Mouse (Mus musculus) myocyte (in vitro differentiated cells): Measurements from ENCODE around the gene Dact3.

Experiments
- E2F4 ChIP-seq: IDR thresholded peaks from one replicate; pipeline ENCODE4 v1.6.1; 2011; ENCODE audit warnings: mild to moderate bottlenecking, control low read depth, moderate library complexity; ENCODE audit not compliant: insufficient read depth
- MAX ChIP-seq: IDR thresholded peaks from one replicate; pipeline ENCODE4 v1.6.1; 2011; ENCODE audit warnings: low read depth, mild to moderate bottlenecking, control low read depth
- MYOD1 ChIP-seq, 3 experiments: IDR thresholded peaks; one replicate each; pipeline ENCODE4 v1.6.1; 2011; ENCODE audit warnings: control low read depth in 2 of 3, low read depth in 2 of 3, mild to moderate bottlenecking in 2 of 3, moderate library complexity in 1 of 3; ENCODE audit not compliant: insufficient read length in 2 of 3, control insufficient read depth in 1 of 3
- MYOG ChIP-seq, 3 experiments: IDR thresholded peaks; one replicate each; pipeline ENCODE4 v1.6.1; 2011; ENCODE audit warnings: control low read depth in 2 of 3, low read depth in 2 of 3, mild to moderate bottlenecking in 2 of 3; ENCODE audit not compliant: insufficient read length in 2 of 3, control insufficient read depth in 1 of 3, insufficient read depth in 1 of 3
- POLR2A ChIP-seq: IDR thresholded peaks from one replicate; pipeline ENCODE4 v1.6.1; 2011; ENCODE audit warnings: low read depth, mild to moderate bottlenecking, control low read depth, moderate library complexity; ENCODE audit not compliant: insufficient read length
- POLR2AphosphoS2 ChIP-seq: IDR thresholded peaks from one replicate; pipeline ENCODE4 v1.6.1; 2011; ENCODE audit warnings: low read depth, control low read depth; ENCODE audit not compliant: insufficient read length
- REST ChIP-seq: IDR thresholded peaks from one replicate; pipeline ENCODE4 v1.6.1; 2011; ENCODE audit warnings: mild to moderate bottlenecking, control low read depth, moderate library complexity; ENCODE audit not compliant: insufficient read depth, insufficient read length
- TCF12 ChIP-seq: IDR thresholded peaks from one replicate; pipeline ENCODE4 v1.6.1; 2011; ENCODE audit warnings: mild to moderate bottlenecking, control low read depth; ENCODE audit not compliant: poor library complexity, insufficient read depth, severe bottlenecking
- TCF3 ChIP-seq: IDR thresholded peaks from one replicate; pipeline ENCODE4 v1.6.1; 2011; ENCODE audit warnings: low read depth, control low read depth; ENCODE audit not compliant: insufficient read length
- USF1 ChIP-seq: IDR thresholded peaks from one replicate; pipeline ENCODE4 v1.6.1; 2011; ENCODE audit warnings: low read depth, mild to moderate bottlenecking, control low read depth, moderate library complexity

GRCm38 (mm10) chr7:16841561-16842560 is 33.3 kb upstream of the Dact3 start:
- TF ChIP-seq MAX (no peak), POLR2A (no peak), USF1 (no peak), MYOD1 (IDR thresholded peaks at IDR 0.05; ENCODE audit: control insufficient read depth in 1 of 3, insufficient read length in 2 of 3, low read depth in 2 of 3) (no peak), MYOG (IDR thresholded peaks at IDR 0.05; ENCODE audit: control insufficient read depth in 1 of 3, insufficient read depth in 1 of 3, insufficient read length in 2 of 3, low read depth in 2 of 3) (no peak), TCF12 (no peak), E2F4 (no peak), TCF3 (no peak), POLR2AphosphoS2 (no peak), REST (no peak)
